Mouse (Mus musculus) brain, embryonic 14.5 days (tissue): ENCODE data around the gene Srgap2.

ENCODE experiments used
- CTCF ChIP-seq: fragments of 200-500 bp; IDR thresholded peaks from 2 replicates; pipeline ENCODE4 v1.5.1; 2012; ENCODE audit warnings: inconsistent platforms, mild to moderate bottlenecking, moderate library complexity, borderline replicate concordance; ENCODE audit not compliant: insufficient read depth, insufficient read length; ENCODE audit errors: extremely low read depth
- POLR2A ChIP-seq: fragments of 200-500 bp; IDR thresholded peaks from 2 replicates; pipeline ENCODE4 v1.6.1; 2012; ENCODE audit warnings: mild to moderate bottlenecking, inconsistent platforms, borderline replicate concordance; ENCODE audit not compliant: poor library complexity, insufficient read depth, insufficient read length, severe bottlenecking; ENCODE audit errors: extremely low read depth

- TF ChIP-seq CTCF (no peak), POLR2A (no peak)
Measured at GRCm38 (mm10) chr1:131359609-131360008, 167.5 kb downstream of the Srgap2 start.
